Mouse (Mus musculus) ES-Bruce4 (cell line): ENCODE results near the gene H2-Ab1. TPM values are rescaled to one million over a fixed set of nuclear protein-coding genes. Genes with fewer than 3 reads are reported as not detected.

ENCODE experiments used
- H3K27ac ChIP-seq: 2 replicates; pipeline ENCODE4 v1.5.1; 2012; ENCODE audit warnings: low read length, inconsistent platforms; ENCODE audit not compliant: insufficient read depth
- H3K27me3 ChIP-seq: 2 replicates; pipeline ENCODE4 v1.6.1; 2012; ENCODE audit warnings: mild to moderate bottlenecking, low read length, inconsistent platforms; ENCODE audit not compliant: control insufficient read depth, poor library complexity, insufficient read depth, severe bottlenecking
- H3K36me3 ChIP-seq: 2 replicates; pipeline ENCODE4 v1.6.1; 2012; ENCODE audit warnings: inconsistent platforms, mild to moderate bottlenecking, low read length, moderate library complexity; ENCODE audit not compliant: control insufficient read depth, poor library complexity, insufficient read depth, severe bottlenecking
- H3K4me1 ChIP-seq: one replicate; pipeline ENCODE4 v1.8.1; 2011; ENCODE audit warnings: low read length; ENCODE audit not compliant: control insufficient read depth, insufficient read depth
- H3K4me3 ChIP-seq: 2 replicates; pipeline ENCODE4 v1.5.1; 2011; ENCODE audit warnings: low read depth, mild to moderate bottlenecking, low read length
- H3K9ac ChIP-seq: 2 replicates; pipeline ENCODE4 v1.6.1; 2012; ENCODE audit warnings: low read depth, mild to moderate bottlenecking, inconsistent platforms; ENCODE audit not compliant: poor library complexity, severe bottlenecking
- H3K9me3 ChIP-seq: replicated peaks from 2 replicates; pipeline ENCODE4 v1.6.1; 2012; ENCODE audit warnings: mild to moderate bottlenecking, low read length, inconsistent platforms; ENCODE audit not compliant: control insufficient read depth, poor library complexity, insufficient read depth, severe bottlenecking
- CTCF ChIP-seq: IDR thresholded peaks from one replicate; pipeline ENCODE4 v1.8.1; 2011; ENCODE audit warnings: low read depth, low read length
- EP300 ChIP-seq: IDR thresholded peaks from 2 replicates; pipeline ENCODE4 v1.6.1; 2011; ENCODE audit warnings: low read depth, low read length; ENCODE audit not compliant: insufficient read depth
- POLR2A ChIP-seq: IDR thresholded peaks from one replicate; pipeline ENCODE4 v1.8.1; 2011; ENCODE audit warnings: low read length; ENCODE audit not compliant: insufficient read depth
- polyA plus RNA-seq: library from polyadenylated mRNA; stranded (reverse); fragments of >200 nt; gene quantifications from 2 replicates; pipeline ENCODE4 v1.2.4, GENCODE M21; 2011; ENCODE audit warnings: low read depth; ENCODE audit not compliant: missing spikeins, insufficient read depth, insufficient read length

Gene H2-Ab1
- polyA plus RNA-seq, 1 experiment = 2.4 TPM

- TF ChIP-seq POLR2A (no peak), CTCF (no peak), EP300 (no peak)
- Histone ChIP-seq H3K36me3 (no peaks in the 10 kb centered on the region), H3K4me3 (no peak overlapping the region), H3K27ac (no peak overlapping the region), H3K9ac (no peak overlapping the region), H3K4me1 (peaks cover 1% of the 10 kb centered on the region), H3K27me3 (no peaks in the 10 kb centered on the region), H3K9me3 (no peaks in the 10 kb centered on the region)
Measured at GRCm38 (mm10) chr17:34291609-34292008, 34.1 kb downstream of the H2-Ab1 start.

GRCm38 (mm10) chr17:34292570-34292969 is 35.1 kb downstream of the H2-Ab1 start:
- Histone ChIP-seq H3K27ac (no peak overlapping the region), H3K36me3 (no peaks in the 10 kb centered on the region), H3K9ac (no peak overlapping the region), H3K4me3 (no peak overlapping the region), H3K9me3 (no peaks in the 10 kb centered on the region), H3K4me1 (peaks cover 1% of the 10 kb centered on the region), H3K27me3 (no peaks in the 10 kb centered on the region)
- no peak for TF ChIP-seq EP300
- no peak for TF ChIP-seq POLR2A
- no peak for TF ChIP-seq CTCF

- Histone ChIP-seq H3K36me3 (no peaks in the 10 kb centered on the region), H3K9ac (no peak overlapping the region), H3K27me3 (no peaks in the 10 kb centered on the region), H3K4me3 (no peak overlapping the region), H3K9me3 (no peaks in the 10 kb centered on the region), H3K4me1 (peaks cover 1% of the 10 kb centered on the region), H3K27ac (no peak overlapping the region)
- no peak for TF ChIP-seq CTCF
Measured at GRCm38 (mm10) chr17:34293533-34293932, 36.0 kb downstream of the H2-Ab1 start.

- Histone ChIP-seq H3K4me3 (no peak overlapping the region), H3K9me3 (no peaks in the 10 kb centered on the region), H3K36me3 (no peaks in the 10 kb centered on the region), H3K27ac (no peak overlapping the region), H3K4me1 (peaks cover 1% of the 10 kb centered on the region), H3K27me3 (no peaks in the 10 kb centered on the region), H3K9ac (no peak overlapping the region)
- TF ChIP-seq CTCF (no peak), EP300 (no peak), POLR2A (no peak)
Measured at GRCm38 (mm10) chr17:34294249-34294648, 36.8 kb downstream of the H2-Ab1 start.

GRCm38 (mm10) chr17:34295307-34295706 is 37.8 kb downstream of the H2-Ab1 start:
- Histone ChIP-seq H3K27ac (no peak overlapping the region), H3K4me1 (peaks cover 1% of the 10 kb centered on the region), H3K4me3 (no peak overlapping the region), H3K27me3 (no peaks in the 10 kb centered on the region), H3K9ac (no peak overlapping the region), H3K36me3 (no peaks in the 10 kb centered on the region), H3K9me3 (no peaks in the 10 kb centered on the region)
- TF ChIP-seq POLR2A = no peak
- no peak for TF ChIP-seq CTCF
- no peak for TF ChIP-seq EP300

GRCm38 (mm10) chr17:34295891-34296794 is 38.7 kb downstream of the H2-Ab1 start:
- Histone ChIP-seq H3K27ac (no peak overlapping the region), H3K36me3 (no peaks in the 10 kb centered on the region)
- TF ChIP-seq EP300 (no peak), CTCF (no peak), POLR2A (no peak)

More at GRCm38 (mm10) chr17:34295891-34296794, 38.7 kb downstream of the H2-Ab1 start:
- Histone ChIP-seq H3K9me3 (no peaks in the 10 kb centered on the region), H3K9ac (no peak overlapping the region), H3K4me1 (peaks cover 1% of the 10 kb centered on the region), H3K27me3 (no peaks in the 10 kb centered on the region), H3K4me3 (no peak overlapping the region)
